Mouse (Mus musculus): ENCODE results near the gene Cdhr4.

The Cdhr4 gene

DNA sequence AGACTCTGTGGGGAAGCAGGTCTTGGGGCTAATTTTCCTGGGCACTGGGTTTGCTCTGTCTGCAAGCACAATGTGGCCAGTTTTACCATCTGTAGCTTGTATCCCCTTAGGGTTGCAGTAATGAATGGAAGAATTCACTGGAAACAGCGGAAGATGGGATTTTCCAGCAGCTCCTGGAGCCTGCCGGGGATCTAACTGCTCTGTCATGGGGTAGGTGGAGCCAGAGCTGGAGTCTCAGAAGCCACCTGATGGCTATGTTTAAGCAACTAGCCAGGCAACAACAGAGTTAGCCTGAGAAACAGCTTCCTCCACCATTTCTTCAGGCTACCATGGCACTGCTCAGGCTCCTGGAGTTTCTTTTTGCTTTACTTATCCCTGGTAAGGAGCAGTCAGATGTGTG is at the start of gene Cdhr4:
TSS of gene Cdhr4 (plus strand) at position 301 of the 400 bp plus-strand sequence.
- DNase-seq (ENCODE audit: extremely low read depth, low read depth), result no peak

DNA sequence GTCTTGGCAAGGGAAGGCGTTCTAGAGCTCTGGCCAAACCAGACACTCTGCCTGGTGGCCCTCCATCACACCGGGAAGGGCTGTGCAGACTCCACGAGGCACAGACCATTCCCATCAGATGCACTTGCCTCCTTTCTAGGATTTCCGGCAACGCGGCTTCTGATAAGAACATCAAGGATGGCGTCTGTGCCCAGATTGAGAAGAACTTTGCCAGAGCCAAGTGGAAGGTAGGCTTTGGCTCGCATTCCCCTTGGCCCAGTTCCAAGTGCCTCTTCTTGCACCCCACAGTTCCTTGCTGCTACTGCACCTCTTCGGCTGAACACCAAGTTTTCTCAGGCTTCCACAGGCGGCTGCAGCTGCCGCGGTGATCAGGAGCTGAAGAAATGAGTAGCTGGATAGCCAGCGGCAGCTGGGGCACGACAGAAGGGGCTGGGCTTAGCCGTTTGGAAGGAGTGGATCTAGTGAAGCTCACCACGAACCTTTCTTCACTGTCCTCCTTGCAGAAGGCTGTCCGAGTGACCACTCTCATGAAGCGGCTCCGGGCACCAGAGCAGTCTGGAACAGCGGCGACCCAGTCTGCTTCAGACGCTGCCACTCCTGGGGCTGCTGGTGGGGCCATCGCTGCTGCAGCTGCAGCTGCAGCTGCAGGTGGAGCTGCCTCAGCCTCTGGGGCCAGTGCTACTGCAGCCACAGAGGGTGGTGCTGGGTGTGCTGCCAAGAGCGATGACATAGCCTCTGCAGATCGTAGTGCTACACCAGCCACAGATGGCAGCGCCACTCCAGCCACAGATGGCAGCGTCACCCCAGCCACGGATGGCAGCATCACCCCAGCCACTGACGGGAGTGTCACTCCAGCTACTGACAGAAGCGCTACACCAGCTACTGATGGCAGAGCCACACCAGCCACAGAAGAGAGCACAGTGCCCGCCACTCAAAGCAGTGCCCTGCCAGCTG is 44.8 kb upstream of the Cdhr4 start:
- DNase-seq (ENCODE audit: extremely low read depth, low read depth), result no peak

DNA sequence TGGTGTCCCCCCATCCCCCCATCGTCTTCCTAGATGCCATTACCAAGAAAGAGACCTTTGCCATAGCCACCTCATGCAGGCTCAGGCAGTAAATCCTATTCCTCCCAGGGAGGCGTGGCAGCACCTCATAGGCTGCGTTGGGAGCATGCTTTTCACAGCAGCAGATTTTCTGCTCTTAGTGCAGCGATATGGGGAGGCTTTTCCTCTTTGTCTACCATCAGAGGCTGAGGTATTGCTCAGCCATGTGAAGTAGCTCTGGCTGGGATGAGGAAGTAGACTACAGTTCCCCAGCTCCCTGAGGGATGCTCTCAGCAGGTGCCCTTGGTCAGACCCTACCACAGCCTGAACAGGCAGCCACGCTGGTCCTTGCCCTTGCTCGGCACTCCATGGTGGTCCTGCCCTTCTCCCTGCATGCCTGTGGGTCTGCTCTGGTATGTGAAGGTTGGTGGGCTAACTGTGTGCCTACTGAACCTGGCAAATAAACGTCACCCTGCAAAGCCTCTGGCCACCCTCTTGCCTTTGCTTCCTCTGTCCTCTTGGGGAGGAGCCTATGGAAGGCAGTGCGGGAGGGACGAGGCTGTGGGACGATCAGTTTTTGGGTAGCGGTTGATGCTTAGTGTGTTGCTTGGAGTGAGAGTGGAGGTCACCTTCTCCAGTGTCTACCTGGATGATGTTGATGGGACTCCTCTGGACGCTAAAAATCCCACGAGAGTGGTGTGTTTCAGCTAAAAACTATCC is 42.9 kb upstream of the Cdhr4 start:
- DNase-seq (ENCODE audit: extremely low read depth, low read depth), result no peak

DNA sequence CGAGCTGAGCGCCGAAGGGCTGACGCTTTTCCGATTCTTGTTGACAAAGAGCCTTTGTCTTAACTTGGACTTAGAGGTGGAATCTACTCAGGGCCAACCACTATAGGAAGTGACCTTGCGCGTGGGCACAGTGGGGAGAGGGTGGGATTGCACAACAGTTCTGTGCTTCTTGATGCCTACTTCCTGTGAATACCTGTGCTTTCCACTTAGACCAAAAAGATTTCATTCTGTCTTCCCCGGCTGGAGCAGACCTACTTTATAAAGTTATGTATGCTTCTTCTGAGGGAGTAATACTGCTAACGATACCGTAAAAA is 42.4 kb upstream of the Cdhr4 start, which contains the start of gene Traip:
TSS of gene Traip (plus strand) at position 215 of the 314 bp plus-strand sequence.
- no peak for DNase-seq (ENCODE audit: extremely low read depth, low read depth)

GRCm38 (mm10) chr9:107950460-107951355 is 41.6 kb upstream of the Cdhr4 start:
- DNase-seq (ENCODE audit: extremely low read depth, low read depth), result peak; percentile 79

GRCm38 (mm10) chr9:107955613-107956289 is 36.5 kb upstream of the Cdhr4 start:
- no peak for DNase-seq (ENCODE audit: extremely low read depth, low read depth)

GRCm38 (mm10) chr9:107957141-107957540 is 35.2 kb upstream of the Cdhr4 start:
- DNase-seq (ENCODE audit: extremely low read depth, low read depth), result no peak

DNA sequence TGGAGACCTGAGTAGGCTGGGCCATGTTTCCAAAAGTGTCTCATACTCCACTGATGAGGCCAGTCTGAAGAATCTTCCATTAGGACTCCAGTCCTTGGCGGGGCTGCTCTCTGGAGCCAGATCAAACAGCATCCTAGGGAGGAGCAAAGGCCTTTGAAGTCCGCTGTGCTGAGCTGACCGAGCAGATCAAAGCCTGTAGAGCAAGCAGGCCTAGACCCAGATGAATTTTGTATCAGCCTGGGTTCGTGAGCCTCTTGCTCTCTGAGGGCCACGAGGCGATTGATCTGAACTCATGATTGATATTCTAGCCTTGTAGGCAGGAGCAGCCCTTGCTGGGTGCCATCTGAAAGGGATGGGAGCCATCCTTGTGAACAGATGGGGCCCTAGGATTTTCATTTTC is 32.4 kb upstream of the Cdhr4 start:
- DNase-seq (ENCODE audit: extremely low read depth, low read depth), result no peak

DNA sequence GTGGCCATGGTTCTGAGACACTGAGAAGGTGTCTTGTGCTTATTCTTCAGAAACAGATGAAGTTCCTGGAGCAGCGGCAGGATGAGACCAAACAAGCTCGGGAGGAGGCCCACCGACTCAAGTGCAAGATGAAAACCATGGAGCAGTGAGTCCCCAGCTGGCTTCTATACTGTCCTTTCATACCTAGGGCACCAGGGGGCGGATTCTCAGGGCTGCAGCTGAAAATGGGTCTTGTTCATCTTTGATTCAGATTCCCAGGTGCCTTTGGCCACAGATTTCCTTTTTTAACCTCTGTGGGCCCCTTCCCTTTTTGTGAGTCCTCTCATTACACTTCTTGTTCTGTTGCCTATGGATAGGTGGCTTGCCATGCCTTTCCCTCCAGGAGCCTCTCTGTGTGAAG is 31.4 kb upstream of the Cdhr4 start:
- no peak for DNase-seq (ENCODE audit: extremely low read depth, low read depth)

GRCm38 (mm10) chr9:107961351-107961762 is 30.9 kb upstream of the Cdhr4 start:
- DNase-seq (ENCODE audit: extremely low read depth, low read depth), result no peak

- no peak for DNase-seq (ENCODE audit: extremely low read depth, low read depth)
Observed at GRCm38 (mm10) chr9:107961881-107962280, 30.4 kb upstream of the Cdhr4 start.

DNA sequence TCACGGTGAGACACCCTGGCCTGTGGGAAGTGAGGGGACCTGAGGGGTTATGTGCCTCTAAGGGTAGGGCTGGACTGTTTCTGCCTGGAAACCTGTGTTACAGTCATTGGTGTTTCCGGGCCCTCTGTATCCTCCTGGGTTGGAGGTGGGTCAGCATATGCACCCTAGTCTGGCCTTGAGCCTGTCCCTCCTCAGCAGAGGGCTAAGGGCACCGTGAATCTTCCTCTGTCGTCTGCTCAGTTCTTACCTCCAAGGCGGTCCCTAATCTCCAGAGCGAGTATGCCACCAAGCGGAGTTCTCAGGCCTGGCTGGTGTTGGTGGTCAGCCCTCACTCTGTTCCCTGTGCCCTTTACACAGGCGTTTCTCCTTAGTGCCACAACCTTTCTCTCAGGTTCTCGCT is 29.4 kb upstream of the Cdhr4 start:
- no peak for DNase-seq (ENCODE audit: extremely low read depth, low read depth)

- DNase-seq (ENCODE audit: extremely low read depth, low read depth), result peak; percentile 51
Observed at GRCm38 (mm10) chr9:107963700-107964099, 28.6 kb upstream of the Cdhr4 start.

DNA sequence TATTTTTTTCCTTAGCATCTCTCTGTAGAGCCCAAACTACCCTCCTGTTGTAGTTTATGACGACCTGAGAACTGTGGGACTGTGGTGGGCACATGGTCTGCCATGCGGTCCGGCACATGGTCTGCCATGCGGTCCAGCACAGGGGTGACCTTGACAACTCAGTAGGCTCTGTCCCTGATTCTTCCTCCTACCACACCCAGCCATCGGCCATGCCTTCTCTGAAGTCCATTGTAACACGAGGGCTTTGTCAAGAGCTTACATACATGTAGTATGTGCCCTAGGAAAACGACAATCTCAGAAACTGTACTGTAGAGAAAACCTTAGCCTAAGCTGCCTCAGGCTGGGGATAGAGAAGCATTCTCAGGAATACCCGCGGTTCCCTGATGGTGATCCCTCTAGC is 27.6 kb upstream of the Cdhr4 start:
- DNase-seq (ENCODE audit: extremely low read depth, low read depth), result no peak

- no peak for DNase-seq (ENCODE audit: extremely low read depth, low read depth)
Observed at GRCm38 (mm10) chr9:107966676-107967075, 25.6 kb upstream of the Cdhr4 start.

DNA sequence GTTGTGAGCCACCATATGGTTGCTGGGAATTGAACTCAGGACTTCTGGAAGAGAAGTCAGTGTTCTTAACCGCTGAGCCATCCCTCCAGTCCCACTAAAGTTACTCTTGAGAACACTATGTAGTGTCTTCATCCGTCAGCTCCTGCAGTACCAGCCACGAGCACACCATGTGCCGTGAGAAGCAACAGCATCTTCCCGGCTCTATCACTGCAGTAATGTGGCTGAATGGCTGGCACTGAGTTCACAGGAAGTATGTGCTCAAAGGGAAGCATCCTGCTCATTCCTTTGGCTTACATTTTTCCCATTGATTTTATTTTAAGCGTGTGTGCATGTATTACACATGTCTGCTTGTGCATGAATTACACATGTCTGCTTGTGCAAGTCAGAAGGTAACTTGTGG is 24.9 kb upstream of the Cdhr4 start:
- DNase-seq (ENCODE audit: extremely low read depth, low read depth), result no peak

DNA sequence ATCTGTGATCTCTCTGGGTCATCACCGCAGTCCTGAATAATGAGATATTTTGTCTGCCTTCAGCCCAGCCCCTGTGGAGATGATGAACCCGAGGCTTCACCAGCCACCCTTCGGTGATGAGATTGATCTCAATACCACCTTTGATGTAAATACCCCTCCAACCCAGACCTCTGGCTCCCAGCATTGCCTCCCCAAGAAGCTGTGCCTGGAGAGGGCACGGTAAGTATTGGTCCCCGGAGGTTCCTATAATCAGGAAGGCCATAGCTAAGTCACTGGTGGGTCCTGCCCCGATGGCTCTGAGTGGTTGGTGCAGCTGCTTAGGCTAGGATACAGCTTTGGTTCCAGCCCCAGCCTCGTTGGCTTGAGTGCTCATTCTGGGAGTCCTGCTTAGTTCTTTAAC is 23.8 kb upstream of the Cdhr4 start:
- no peak for DNase-seq (ENCODE audit: extremely low read depth, low read depth)

- no peak for DNase-seq (ENCODE audit: extremely low read depth, low read depth)
Observed at GRCm38 (mm10) chr9:107970311-107970710, 22.0 kb upstream of the Cdhr4 start.

- DNase-seq (ENCODE audit: extremely low read depth, low read depth), result peak; percentile 99
Observed at GRCm38 (mm10) chr9:107971690-107972541, 20.4 kb upstream of the Cdhr4 start.

All from MEL-GATA-1-ER (cell line).